Mouse (Mus musculus): Measurements from ENCODE around the gene Igsf11. TPM values are rescaled to one million over a fixed set of nuclear protein-coding genes. Genes with fewer than 3 reads are reported as not detected.

The Igsf11 gene
- total and polyA plus RNA-seq, 3 experiments: not detected

DNA sequence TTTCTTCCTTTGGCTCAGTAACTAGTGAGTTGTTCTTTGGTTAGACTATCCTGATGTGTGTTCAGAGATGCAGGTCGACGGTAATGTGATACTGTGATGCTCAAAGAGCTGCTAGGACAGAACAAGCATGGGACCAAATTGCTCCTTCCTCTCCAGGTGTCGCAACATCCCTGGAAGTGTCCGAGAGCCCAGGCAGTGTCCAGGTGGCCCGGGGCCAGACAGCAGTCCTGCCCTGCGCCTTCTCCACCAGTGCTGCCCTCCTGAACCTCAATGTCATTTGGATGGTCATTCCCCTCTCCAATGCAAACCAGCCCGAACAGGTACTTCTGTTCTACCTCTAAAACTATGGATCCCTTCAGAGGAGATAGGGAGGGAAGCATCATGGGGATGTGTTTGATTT lies 114.5 kb downstream of the Igsf11 start:
- H3K4me1 ChIP-seq (ENCODE audit: control insufficient read depth in 1 of 2, insufficient read depth in 2 of 2, low read length in 2 of 2): no peaks in the 10 kb centered on the region
- H3K36me3 ChIP-seq (ENCODE audit: control insufficient read depth in 1 of 2, insufficient read depth in 2 of 2, low read length in 2 of 2): no peaks in the 10 kb centered on the region
- TF ChIP-seq MAFK (IDR thresholded peaks at IDR 0.05; ENCODE audit: borderline replicate concordance, low read depth, low read length) (no peak), ETS1 (IDR thresholded peaks at IDR 0.05; ENCODE audit: low read depth, low read length) (no peak), NRF1 (IDR thresholded peaks at IDR 0.05; ENCODE audit: insufficient read depth, low read depth, low read length, poor library complexity, severe bottlenecking) (no peak), GABPA (IDR thresholded peaks at IDR 0.05; ENCODE audit: low read depth, low read length) (no peak), E2F4 (IDR thresholded peaks at IDR 0.05; ENCODE audit: borderline replicate concordance, low read depth, low read length) (no peak), MYC (IDR thresholded peaks at IDR 0.05; ENCODE audit: low read depth, low read length) (no peak), SMC3 (IDR thresholded peaks at IDR 0.05; ENCODE audit: low read depth, low read length) (no peak), TCF12 (IDR thresholded peaks at IDR 0.05; ENCODE audit: low read depth, low read length) (no peak), ZNF384 (IDR thresholded peaks at IDR 0.05; ENCODE audit: low read depth, low read length) (no peak), POLR2AphosphoS5 (IDR thresholded peaks at IDR 0.05; ENCODE audit: borderline replicate concordance, low read depth, low read length) (no peak), MXI1 (IDR thresholded peaks at IDR 0.05; ENCODE audit: low read depth, low read length) (no peak), ELF1 (IDR thresholded peaks at IDR 0.05; ENCODE audit: low read depth, low read length) (no peak), TAL1 (IDR thresholded peaks at IDR 0.05; ENCODE audit: low read length) (no peak), ZMIZ1 (IDR thresholded peaks at IDR 0.05; ENCODE audit: low read depth, low read length) (no peak)
- no peak for DNase-seq (ENCODE audit: low read depth, low spot score)
- H3K9ac ChIP-seq (ENCODE audit: control insufficient read depth, low read depth, low read length, poor library complexity, severe bottlenecking): no peak overlapping the region
- H3K4me3 ChIP-seq (ENCODE audit: control insufficient read depth in 1 of 2, insufficient read depth in 1 of 2, low read depth in 2 of 2, low read length in 2 of 2): no peak overlapping the region
- H3K79me2 ChIP-seq (ENCODE audit: control insufficient read depth, insufficient read depth, low read length, poor library complexity): no peaks in the 10 kb centered on the region
- H3K27me3 ChIP-seq (ENCODE audit: control insufficient read depth in 1 of 2, insufficient read depth in 2 of 2, low read length in 2 of 2): no peaks in the 10 kb centered on the region
- H3K27ac ChIP-seq (ENCODE audit: control insufficient read depth, low read depth, low read length): no peak overlapping the region
- H3K9me3 ChIP-seq (replicated peaks; ENCODE audit: insufficient read depth, low read length): no peaks in the 10 kb centered on the region

DNA sequence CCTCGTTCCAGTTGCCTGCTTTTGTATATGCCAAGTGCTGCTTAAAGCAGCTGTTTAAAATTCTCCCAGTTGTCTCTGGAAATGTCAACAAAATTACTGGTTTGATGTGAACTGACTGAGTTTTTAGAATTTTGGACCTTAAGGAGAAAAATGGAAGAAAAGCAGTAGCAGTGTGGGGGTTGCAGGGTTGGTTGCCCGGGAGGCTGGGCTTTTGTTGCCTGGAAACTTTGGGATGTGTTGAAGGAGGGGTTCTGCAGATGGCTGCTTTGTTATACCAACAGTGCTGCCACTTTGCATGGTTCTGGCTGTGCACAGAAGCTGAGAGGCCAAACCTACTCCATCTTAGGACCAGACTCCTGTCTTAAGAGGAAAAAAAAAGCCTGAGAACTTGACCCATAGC lies 127.0 kb downstream of the Igsf11 start:
- DNase-seq (ENCODE audit: low read depth, low spot score): no peak
- Histone ChIP-seq H3K4me1 (ENCODE audit: control insufficient read depth in 1 of 2, insufficient read depth in 2 of 2, low read length in 2 of 2) (no peaks in the 10 kb centered on the region), H3K79me2 (ENCODE audit: control insufficient read depth, insufficient read depth, low read length, poor library complexity) (no peaks in the 10 kb centered on the region), H3K4me3 (ENCODE audit: control insufficient read depth in 1 of 2, insufficient read depth in 1 of 2, low read depth in 2 of 2, low read length in 2 of 2) (no peak overlapping the region), H3K36me3 (ENCODE audit: control insufficient read depth in 1 of 2, insufficient read depth in 2 of 2, low read length in 2 of 2) (no peaks in the 10 kb centered on the region), H3K27ac (ENCODE audit: control insufficient read depth, low read depth, low read length) (no peak overlapping the region), H3K9me3 (replicated peaks; ENCODE audit: insufficient read depth, low read length) (no peaks in the 10 kb centered on the region), H3K27me3 (ENCODE audit: control insufficient read depth in 1 of 2, insufficient read depth in 2 of 2, low read length in 2 of 2) (no peaks in the 10 kb centered on the region), H3K9ac (ENCODE audit: control insufficient read depth, low read depth, low read length, poor library complexity, severe bottlenecking) (no peak overlapping the region)
- TF ChIP-seq POLR2AphosphoS2 (IDR thresholded peaks at IDR 0.05; ENCODE audit: low read length): no peak
- no peak for TF ChIP-seq KAT2A (conservative IDR thresholded peaks at IDR 0.05; ENCODE audit: low read depth, low read length)
- no peak for TF ChIP-seq E2F4 (IDR thresholded peaks at IDR 0.05; ENCODE audit: borderline replicate concordance, low read depth, low read length)
- no peak for TF ChIP-seq TAL1 (IDR thresholded peaks at IDR 0.05; ENCODE audit: low read length)
- no peak for TF ChIP-seq ZMIZ1 (IDR thresholded peaks at IDR 0.05; ENCODE audit: low read depth, low read length)
- no peak for TF ChIP-seq NRF1 (IDR thresholded peaks at IDR 0.05; ENCODE audit: insufficient read depth, low read depth, low read length, poor library complexity, severe bottlenecking)
- no peak for TF ChIP-seq ZNF384 (IDR thresholded peaks at IDR 0.05; ENCODE audit: low read depth, low read length)
- TF ChIP-seq ELF1 (IDR thresholded peaks at IDR 0.05; ENCODE audit: low read depth, low read length): no peak
- TF ChIP-seq HCFC1 (IDR thresholded peaks at IDR 0.05; ENCODE audit: low read depth, low read length): no peak
- TF ChIP-seq MXI1 (IDR thresholded peaks at IDR 0.05; ENCODE audit: low read depth, low read length): no peak
- no peak for TF ChIP-seq TBP (IDR thresholded peaks at IDR 0.05; ENCODE audit: low read depth, low read length)
- no peak for TF ChIP-seq MYB (IDR thresholded peaks at IDR 0.05; ENCODE audit: low read depth, low read length)
- no peak for TF ChIP-seq MEF2A (IDR thresholded peaks at IDR 0.05; ENCODE audit: extremely low read depth, insufficient replicate concordance, low read depth, low read length, poor library complexity, severe bottlenecking)
- TF ChIP-seq RCOR1 (IDR thresholded peaks at IDR 0.05; ENCODE audit: low read depth, low read length): no peak
